Mouse (Mus musculus): ENCODE measurements at regions not wholly inside any gene's neighbourhood (a gene's known extent, or its start where the extent isn't known, plus 50 kb on each side); places are given as distances from the start of the nearest gene placed in this dataset.

GRCm38 (mm10) chr13:82360711-82361110 is 577.8 kb downstream of the Cetn3 start:
- in situ Hi-C loops (cut with MboI; ENCODE audit: unreplicated experiment in 2 of 2) = no loop called here

GRCm38 (mm10) chr13:82361379-82361778 is 578.5 kb downstream of the Cetn3 start:
- in situ Hi-C loops (cut with MboI; ENCODE audit: unreplicated experiment in 2 of 2) = no loop called here

GRCm38 (mm10) chr13:82366768-82367167 is 583.9 kb downstream of the Cetn3 start:
- in situ Hi-C loops (cut with MboI; ENCODE audit: unreplicated experiment in 2 of 2) = no loop called here

GRCm38 (mm10) chr13:82371579-82371978 is 588.7 kb downstream of the Cetn3 start:
- in situ Hi-C loops (cut with MboI; ENCODE audit: unreplicated experiment in 2 of 2) = no loop called here

GRCm38 (mm10) chr13:82372612-82373011 is 589.7 kb downstream of the Cetn3 start:
- in situ Hi-C loops (cut with MboI; ENCODE audit: unreplicated experiment in 2 of 2) = no loop called here

GRCm38 (mm10) chr13:82392908-82393307 is 610.0 kb downstream of the Cetn3 start:
- in situ Hi-C loops (cut with MboI; ENCODE audit: unreplicated experiment in 2 of 2) = no loop called here

GRCm38 (mm10) chr13:82393496-82393895 is 610.6 kb downstream of the Cetn3 start:
- in situ Hi-C loops (cut with MboI; ENCODE audit: unreplicated experiment in 2 of 2) = no loop called here

- in situ Hi-C loops (cut with MboI; ENCODE audit: unreplicated experiment in 2 of 2) = no loop called here
These were observed 630.8 kb downstream of the Cetn3 start for GRCm38 (mm10) chr13:82413677-82414076.

GRCm38 (mm10) chr13:82420966-82421365 is 638.1 kb downstream of the Cetn3 start:
- in situ Hi-C loops (cut with MboI; ENCODE audit: unreplicated experiment in 2 of 2) = no loop called here

GRCm38 (mm10) chr13:82423911-82424654 is 641.2 kb downstream of the Cetn3 start:
- in situ Hi-C loops (cut with MboI; ENCODE audit: unreplicated experiment in 2 of 2) = no loop called here

GRCm38 (mm10) chr13:82424732-82425341 is 642.0 kb downstream of the Cetn3 start:
- in situ Hi-C loops (cut with MboI; ENCODE audit: unreplicated experiment in 2 of 2) = no loop called here

- in situ Hi-C loops (cut with MboI; ENCODE audit: unreplicated experiment in 2 of 2) = no loop called here
These were observed 649.5 kb downstream of the Cetn3 start for GRCm38 (mm10) chr13:82432411-82432810.

GRCm38 (mm10) chr13:82439294-82439693 is 656.4 kb downstream of the Cetn3 start:
- in situ Hi-C loops (cut with MboI; ENCODE audit: unreplicated experiment in 2 of 2) = no loop called here

- in situ Hi-C loops (cut with MboI; ENCODE audit: unreplicated experiment in 2 of 2) = no loop called here
These were observed 670.8 kb downstream of the Cetn3 start for GRCm38 (mm10) chr13:82453650-82454049.

GRCm38 (mm10) chr13:82483265-82483929 is 700.5 kb downstream of the Cetn3 start:
- in situ Hi-C loops (cut with MboI; ENCODE audit: unreplicated experiment in 2 of 2) = no loop called here

GRCm38 (mm10) chr13:82496606-82497005 is 713.7 kb downstream of the Cetn3 start:
- in situ Hi-C loops (cut with MboI; ENCODE audit: unreplicated experiment in 2 of 2) = loop anchor here (5.0 kb wide), 2 partner anchors 1156 to 1161 kb away; no protein-coding TSS in a partner anchor

- in situ Hi-C loops (cut with MboI; ENCODE audit: unreplicated experiment in 2 of 2) = no loop called here
These were observed 725.3 kb downstream of the Cetn3 start for GRCm38 (mm10) chr13:82508176-82508575.

- in situ Hi-C loops (cut with MboI; ENCODE audit: unreplicated experiment in 2 of 2) = no loop called here
These were observed 726.6 kb downstream of the Cetn3 start for GRCm38 (mm10) chr13:82509512-82509911.

All from v-Abl transformed pro-B cells (cell line).